Mouse (Mus musculus) CD8-positive naive resting alpha-beta T cell, adult 2 months (primary cell): ENCODE data around the gene Pdc.
"Not testable (repeated sequence)": the region's sequence is repeated elsewhere in the genome, so short reads cannot be mapped to it uniquely, and the experiment has no call there.

Source experiments
- DNase-seq, 2 experiments: peaks; one replicate each; pipeline ENCODE4 v3.0.0; 2022; ENCODE audit warnings: low read depth in 2 of 2, low spot score in 2 of 2

Pdc gene

GRCm38 (mm10) chr1:150319205-150319604 lies at the start of gene Pdc:
Gene Pdc (plus strand): TSS chr1:150319417.
- DNase-seq: no peak

GRCm38 (mm10) chr1:150294051-150294450 lies 25.2 kb upstream of the Pdc start:
- not testable (repeated sequence) for DNase-seq

- no peak for DNase-seq
Observed at GRCm38 (mm10) chr1:150307599-150307998, 11.6 kb upstream of the Pdc start.

- no peak for DNase-seq
Observed at GRCm38 (mm10) chr1:150335111-150335510, 15.9 kb downstream of the Pdc start.

GRCm38 (mm10) chr1:150360864-150361263 lies 41.6 kb downstream of the Pdc start:
- no peak for DNase-seq

GRCm38 (mm10) chr1:150372895-150373294 lies 53.7 kb downstream of the Pdc start:
- no peak for DNase-seq

GRCm38 (mm10) chr1:150374247-150374646 lies 55.0 kb downstream of the Pdc start:
- DNase-seq: no peak
